Mouse (Mus musculus): ENCODE measurements at regions not wholly inside any gene's neighbourhood (a gene's known extent, or its start where the extent isn't known, plus 50 kb on each side); places are given as distances from the start of the nearest gene placed in this dataset.
"Not testable (repeated sequence)": the region's sequence is repeated elsewhere in the genome, so short reads cannot be mapped to it uniquely, and the experiment has no call there.

GRCm38 (mm10) chr7:73608804-73609275 is 67.2 kb upstream of the Chd2 start:
- DNase-seq (ENCODE audit: low spot score in 2 of 2) = no peak

- no peak for DNase-seq (ENCODE audit: low spot score in 2 of 2)
Measured at GRCm38 (mm10) chr7:73608070-73608803, 66.6 kb upstream of the Chd2 start.

GRCm38 (mm10) chr7:73607450-73608005 is 65.9 kb upstream of the Chd2 start:
- DNase-seq (ENCODE audit: low spot score in 2 of 2) = no peak

GRCm38 (mm10) chr7:73606677-73607449 is 65.2 kb upstream of the Chd2 start:
- DNase-seq (ENCODE audit: low spot score in 2 of 2) = peak; percentile 89 to 92

- no peak for DNase-seq (ENCODE audit: low spot score in 2 of 2)
Measured at GRCm38 (mm10) chr7:73604597-73604996, 63.0 kb upstream of the Chd2 start.

- no peak for DNase-seq (ENCODE audit: low spot score in 2 of 2)
Measured at GRCm38 (mm10) chr7:73602815-73603551, 61.4 kb upstream of the Chd2 start.

GRCm38 (mm10) chr7:73601336-73601735 is 59.7 kb upstream of the Chd2 start:
- DNase-seq (ENCODE audit: low spot score in 2 of 2) = no peak

GRCm38 (mm10) chr7:73600776-73601175 is 59.1 kb upstream of the Chd2 start:
- DNase-seq (ENCODE audit: low spot score in 2 of 2) = no peak

GRCm38 (mm10) chr7:73600003-73600385 is 58.4 kb upstream of the Chd2 start:
- not testable (repeated sequence) for DNase-seq (ENCODE audit: low spot score in 2 of 2)

- no peak for DNase-seq (ENCODE audit: low spot score in 2 of 2)
Measured at GRCm38 (mm10) chr7:73599354-73600002, 57.8 kb upstream of the Chd2 start.

GRCm38 (mm10) chr7:73597968-73598367 is 56.3 kb upstream of the Chd2 start:
- no peak for DNase-seq (ENCODE audit: low spot score in 2 of 2)

GRCm38 (mm10) chr7:73596866-73597840 is 55.5 kb upstream of the Chd2 start:
- DNase-seq (ENCODE audit: low spot score in 2 of 2) = no peak

GRCm38 (mm10) chr7:73596415-73596814 is 54.8 kb upstream of the Chd2 start:
- no peak for DNase-seq (ENCODE audit: low spot score in 2 of 2)

- DNase-seq (ENCODE audit: low spot score in 2 of 2) = no peak
Measured at GRCm38 (mm10) chr7:73595860-73596259, 54.2 kb upstream of the Chd2 start.

- peak; percentile 67 to 85 for DNase-seq (ENCODE audit: low spot score in 2 of 2)
Measured at GRCm38 (mm10) chr7:73595140-73595825, 53.7 kb upstream of the Chd2 start.

GRCm38 (mm10) chr7:73594492-73595139 is 53.0 kb upstream of the Chd2 start:
- no peak for DNase-seq (ENCODE audit: low spot score in 2 of 2)

GRCm38 (mm10) chr7:73593645-73594385 is 52.2 kb upstream of the Chd2 start:
- DNase-seq (ENCODE audit: low spot score in 2 of 2) = no peak

- no peak for DNase-seq (ENCODE audit: low spot score in 2 of 2)
Measured at GRCm38 (mm10) chr7:73592857-73593256, 51.2 kb upstream of the Chd2 start.
